Mouse (Mus musculus): ENCODE measurements around the gene Tbl1xr1.

Tbl1xr1 gene

GRCm38 (mm10) chr3:22090431-22091265, 14.2 kb downstream of the Tbl1xr1 start:
- no peak for DNase-seq (ENCODE audit: low spot score)

- DNase-seq (ENCODE audit: low spot score), result no peak
Measured at GRCm38 (mm10) chr3:22091266-22091550, 14.8 kb downstream of the Tbl1xr1 start.

GRCm38 (mm10) chr3:22091681-22092080, 15.2 kb downstream of the Tbl1xr1 start:
- no peak for DNase-seq (ENCODE audit: low spot score)

DNA sequence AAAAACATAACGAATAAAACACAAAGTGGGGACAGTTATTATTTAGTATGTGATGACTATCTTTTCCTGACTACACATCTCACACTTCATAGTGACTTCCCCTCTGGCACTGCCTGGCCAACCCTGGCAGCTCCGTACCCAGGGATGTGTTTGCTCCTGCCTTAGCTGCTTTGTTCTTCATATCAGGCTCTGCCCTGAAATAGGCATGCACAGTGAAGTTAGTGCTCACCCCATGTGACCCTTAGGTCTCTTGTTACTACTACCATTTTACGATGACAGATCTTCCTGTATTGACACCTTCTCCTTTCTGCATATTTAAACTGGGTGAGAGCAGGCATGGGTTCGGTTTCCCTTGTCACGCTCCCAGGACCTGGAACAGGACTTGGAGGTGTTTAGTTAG, 16.3 kb downstream of the Tbl1xr1 start:
- no peak for DNase-seq (ENCODE audit: low spot score)

DNA sequence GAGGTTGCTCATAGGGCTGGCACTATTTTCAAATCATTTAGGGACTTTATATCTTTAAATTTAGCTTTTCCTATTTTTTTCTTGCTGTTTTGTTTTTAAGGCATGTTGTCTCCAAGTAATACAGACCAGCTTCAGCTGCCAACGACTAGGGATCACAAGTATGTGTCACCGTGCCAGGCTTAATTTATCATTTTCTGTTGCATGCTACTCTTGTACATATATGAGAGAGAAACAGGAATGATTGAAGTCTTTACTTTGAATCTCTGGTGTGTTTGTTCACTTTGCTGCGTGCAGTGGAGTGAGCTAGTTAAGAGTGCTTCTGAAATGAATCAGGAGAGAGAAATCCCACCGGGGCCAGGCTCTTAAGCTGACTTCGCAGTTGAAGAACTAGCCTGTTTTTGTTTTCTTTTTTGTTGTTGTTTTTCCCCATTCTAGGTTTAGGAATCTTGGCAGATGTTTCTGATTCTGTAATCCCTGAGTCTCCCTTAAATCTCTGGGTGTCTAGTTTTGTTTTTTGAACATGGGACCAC, 27.6 kb downstream of the Tbl1xr1 start:
- no peak for DNase-seq (ENCODE audit: low spot score)

DNA sequence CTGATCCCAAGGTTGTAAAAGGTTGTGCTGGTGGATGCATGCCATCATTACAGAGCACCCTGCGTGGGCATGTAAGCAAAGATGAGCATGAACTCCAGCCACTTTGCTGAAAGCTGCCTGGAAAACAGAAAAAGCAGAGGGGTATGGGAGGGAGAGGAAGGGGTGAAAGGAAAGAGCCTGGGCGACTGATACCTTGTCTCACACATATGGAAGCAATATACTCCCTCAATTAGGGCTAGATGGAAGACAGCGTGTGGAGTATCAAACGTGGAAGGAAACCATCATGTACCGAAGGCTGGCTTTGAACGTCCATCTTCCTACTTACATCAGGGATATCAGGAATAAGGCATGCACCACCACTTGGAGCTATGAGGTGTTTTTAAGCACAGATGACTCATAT, 29.0 kb downstream of the Tbl1xr1 start:
- DNase-seq (ENCODE audit: low spot score), result no peak

DNA sequence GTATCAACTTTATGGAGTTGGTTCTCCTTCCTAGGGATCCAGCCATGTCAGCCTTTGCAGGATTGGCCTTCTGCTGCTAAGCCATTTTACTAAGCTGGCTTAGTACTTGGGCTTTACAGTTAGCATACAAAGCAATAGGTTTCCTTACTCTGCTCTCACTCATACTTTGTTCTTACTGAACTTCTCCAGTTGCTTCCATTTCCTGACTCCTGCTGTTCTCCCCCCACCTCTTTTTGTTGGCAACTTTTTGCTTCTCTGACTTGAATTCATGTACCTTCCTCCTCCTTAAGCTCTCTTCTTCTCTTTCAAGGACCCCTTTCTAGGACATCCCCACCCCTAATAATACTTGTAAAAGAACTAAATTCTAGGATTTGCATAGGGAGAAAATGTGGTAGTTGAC, 31.6 kb downstream of the Tbl1xr1 start:
- no peak for DNase-seq (ENCODE audit: low spot score)

GRCm38 (mm10) chr3:22109651-22110050, 33.2 kb downstream of the Tbl1xr1 start:
- no peak for DNase-seq (ENCODE audit: low spot score)

GRCm38 (mm10) chr3:22113773-22114172, 37.3 kb downstream of the Tbl1xr1 start:
- DNase-seq (ENCODE audit: low spot score), result no peak

DNA sequence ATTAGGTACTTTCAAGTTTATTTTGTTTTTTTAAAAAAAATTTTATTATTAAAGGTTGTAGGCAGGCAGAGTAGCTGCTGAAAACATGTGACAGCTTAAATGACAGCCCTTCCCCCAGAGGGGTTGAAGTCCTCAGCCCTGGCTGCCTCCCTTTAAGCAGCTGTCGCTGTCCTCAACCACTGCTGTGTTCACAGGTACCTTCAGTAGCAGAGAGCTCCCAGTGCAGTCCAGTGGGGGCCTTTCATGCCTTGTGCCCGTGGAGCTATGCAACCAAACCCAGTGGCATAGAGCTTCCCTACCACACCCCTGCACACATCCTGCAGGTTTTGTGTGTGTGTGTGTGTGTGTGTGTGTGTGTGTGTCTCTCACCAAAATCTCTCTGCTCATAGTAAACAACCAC, 38.8 kb downstream of the Tbl1xr1 start:
- peak; percentile 15 for DNase-seq (ENCODE audit: low spot score)

DNA sequence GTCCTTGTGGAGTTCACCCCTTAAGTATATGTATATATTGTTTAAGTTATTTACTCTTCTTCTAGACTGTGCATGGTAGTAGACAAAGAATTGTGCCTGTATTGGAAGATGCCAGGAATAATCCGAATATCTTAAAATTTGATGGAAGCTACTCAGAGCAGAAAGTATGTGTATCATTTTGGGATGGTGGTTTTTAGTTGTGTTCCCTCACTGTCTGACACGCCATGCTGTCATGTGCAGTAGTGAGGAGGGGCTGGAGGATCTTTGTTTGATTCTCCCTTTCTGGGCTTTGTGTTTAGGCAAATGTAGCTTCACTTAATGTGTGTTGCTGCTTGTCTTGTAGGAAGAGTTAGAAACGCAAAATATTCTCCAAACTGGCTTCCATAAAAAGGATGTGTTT, 39.2 kb downstream of the Tbl1xr1 start:
- no peak for DNase-seq (ENCODE audit: low spot score)

- DNase-seq (ENCODE audit: low spot score), result no peak
Measured at GRCm38 (mm10) chr3:22116188-22116587, 39.7 kb downstream of the Tbl1xr1 start.

- DNase-seq (ENCODE audit: low spot score), result peak; percentile 43
Measured at GRCm38 (mm10) chr3:22121741-22122140, 45.3 kb downstream of the Tbl1xr1 start.

DNA sequence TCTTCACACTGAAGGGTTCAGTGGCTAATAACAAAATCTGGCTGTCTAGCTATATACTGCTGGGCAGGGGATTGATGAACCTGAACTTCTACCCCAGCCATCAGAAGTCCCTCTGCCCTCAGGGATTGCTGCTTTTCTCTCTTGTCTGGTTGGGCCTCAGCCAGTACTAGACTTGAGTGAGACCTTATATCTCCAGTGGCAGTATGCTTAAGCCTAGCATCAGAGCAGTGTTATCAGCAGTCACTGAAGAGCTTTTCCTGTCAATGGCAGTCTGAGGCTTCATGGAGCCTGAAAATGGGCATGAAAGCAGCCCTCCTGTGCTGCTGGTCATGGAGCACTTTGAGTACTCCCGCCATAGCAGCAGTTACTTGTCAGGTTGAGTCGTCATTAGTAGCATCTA, 46.7 kb downstream of the Tbl1xr1 start:
- no peak for DNase-seq (ENCODE audit: low spot score)

DNA sequence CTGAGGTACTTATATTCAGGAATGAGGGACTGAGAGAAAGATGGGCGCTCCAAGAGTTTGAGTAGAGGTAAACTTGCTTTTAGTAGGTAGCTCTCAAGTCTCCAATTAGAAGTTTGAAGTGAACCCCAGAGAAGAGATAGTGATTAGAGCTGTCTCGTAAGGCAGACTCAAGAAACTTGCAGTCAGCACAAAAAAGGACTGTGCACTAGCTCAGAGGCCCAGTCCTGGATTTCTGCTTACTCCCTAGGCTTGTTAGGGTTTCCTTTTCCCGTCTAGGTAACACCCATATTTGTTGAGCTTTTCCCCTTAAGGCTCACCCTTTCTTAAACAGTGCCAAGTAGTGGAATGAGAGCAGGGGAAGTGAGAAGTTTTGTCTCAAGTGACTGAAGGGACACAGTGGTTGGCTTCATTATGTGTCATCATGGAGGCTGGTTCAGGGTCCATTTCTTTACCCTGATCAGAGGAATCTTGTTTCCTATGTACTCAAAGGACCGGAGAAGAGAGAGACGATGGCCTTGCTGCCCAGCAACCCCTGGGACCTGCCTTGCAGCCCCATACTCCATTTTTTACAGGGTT, 49.9 kb downstream of the Tbl1xr1 start:
- DNase-seq (ENCODE audit: low spot score), result no peak

DNA sequence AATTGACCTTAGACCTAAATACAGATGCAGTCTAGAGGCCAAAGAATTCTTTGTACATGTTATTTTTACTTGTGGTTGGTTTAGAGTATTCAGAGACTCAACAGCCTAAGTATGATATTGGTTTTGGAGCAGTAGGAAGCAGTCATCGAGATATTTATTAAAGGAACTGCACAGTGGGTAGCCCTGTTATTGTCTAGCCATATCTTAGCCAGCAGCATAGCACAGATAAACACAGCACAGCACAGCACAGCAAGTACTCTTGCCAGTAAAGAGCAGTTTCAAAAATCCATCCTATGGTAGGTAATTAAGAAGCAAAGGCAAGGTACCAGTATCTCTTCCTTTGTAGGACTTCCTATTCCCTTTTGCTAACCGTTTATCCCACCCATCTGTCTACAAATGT, 54.8 kb downstream of the Tbl1xr1 start:
- no peak for DNase-seq (ENCODE audit: low spot score)

GRCm38 (mm10) chr3:22133626-22134025, 57.2 kb downstream of the Tbl1xr1 start:
- DNase-seq (ENCODE audit: low spot score), result no peak

GRCm38 (mm10) chr3:22137793-22138579, 61.5 kb downstream of the Tbl1xr1 start:
- no peak for DNase-seq (ENCODE audit: low spot score)

DNA sequence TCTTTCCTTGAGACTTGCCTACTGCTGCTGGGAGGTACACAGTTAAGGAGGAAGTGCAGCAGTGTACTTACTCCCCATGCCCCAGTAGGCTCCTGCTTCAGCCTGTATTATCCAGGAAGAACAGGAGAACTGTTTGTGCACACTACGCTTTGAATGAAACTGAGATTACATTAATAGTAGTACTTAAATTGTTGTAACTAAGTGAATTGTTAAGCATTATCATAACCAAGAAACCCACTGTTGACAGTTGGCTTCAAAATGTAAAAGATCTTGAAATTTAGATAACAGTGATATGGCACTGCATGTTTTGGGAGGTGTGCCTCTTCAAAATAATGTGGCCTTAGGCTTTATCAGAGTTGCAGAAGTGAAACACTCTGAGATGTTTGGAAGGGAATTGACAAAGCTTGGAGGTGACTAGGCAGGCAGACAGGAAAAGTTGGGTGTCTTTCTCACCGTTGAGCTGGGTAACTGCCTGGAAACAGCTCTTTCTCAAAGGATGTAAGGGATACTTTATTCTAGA, 62.2 kb downstream of the Tbl1xr1 start:
- DNase-seq (ENCODE audit: low spot score), result no peak

DNA sequence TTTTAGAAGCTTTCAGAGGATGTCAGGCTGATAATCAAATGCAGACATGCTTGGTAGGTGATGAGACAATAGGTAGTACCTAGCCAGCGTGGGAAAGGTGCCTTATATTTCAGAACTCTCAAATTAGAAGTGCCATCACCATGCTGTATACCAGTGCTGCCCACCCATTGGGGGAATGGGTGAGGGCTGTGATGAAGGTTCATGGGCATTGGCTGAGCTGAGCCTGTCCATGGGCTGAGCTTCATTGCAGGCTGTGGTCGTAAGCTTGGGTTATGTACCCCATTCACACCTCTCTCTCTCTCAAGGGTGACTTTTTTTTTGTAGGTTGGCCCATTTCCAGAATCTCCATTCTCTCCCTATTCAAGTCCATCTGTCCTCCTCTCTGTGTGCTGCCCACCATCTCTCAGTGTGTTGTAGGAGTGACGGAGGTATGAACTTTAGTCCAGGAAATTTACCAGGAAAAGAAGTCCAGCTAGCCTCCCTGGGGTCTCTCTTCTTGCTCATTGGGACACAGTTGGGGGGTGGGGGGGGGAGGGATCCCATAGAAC, 63.7 kb downstream of the Tbl1xr1 start:
- no peak for DNase-seq (ENCODE audit: low spot score)

GRCm38 (mm10) chr3:22141984-22142719, 65.7 kb downstream of the Tbl1xr1 start:
- no peak for DNase-seq (ENCODE audit: low spot score)

Measured in retina, embryonic 14.5 days (tissue).